In genomic region chr6:103810342-103811001, GRCm38 (mm10) we compare ENCODE assay signal across 9 mouse cellular contexts.
DNase-seq lines count a peak whose midpoint lies in the region; ATAC-seq and TF ChIP-seq lines count a peak whose summit lies in the region.
"Had no signal": no experiment of that assay in that cellular context is flagged by ENCODE, and none has a peak within 500 bp of the region (broad histone marks: within the 10 kb centered on the region; RNA-seq: fewer than 3 reads in every experiment).

No protein-coding gene starts in this region.

- H3K27ac ChIP-seq in kidney, embryonic 15.5 days = no peak overlapping the region
- no peak overlapping the region for H3K27ac ChIP-seq in embryonic facial prominence, embryonic 10.5 days (replicated peaks)
- no peak overlapping the region for H3K27ac ChIP-seq in kidney, adult 2 months (ENCODE audit: insufficient read depth, low read depth, low read length)

- no peak for ATAC-seq in kidney, embryonic 15.5 days (replicated peaks; ENCODE audit: low FRiP score)
- ATAC-seq: Patski had no signal

- WGBS in kidney, embryonic 15.5 days = 5% methylated on average over 13 of the region's 13 CpGs
- WGBS in embryonic facial prominence, embryonic 10.5 days = 2% methylated on average over 13 of the region's 13 CpGs
- WGBS in kidney, adult 2 months = 5% methylated on average over 13 of the region's 13 CpGs

- H3K4me2 ChIP-seq in kidney, embryonic 15.5 days = peak overlapping the region; percentile 32

- TF ChIP-seq POLR2A in kidney, adult 2 months (IDR thresholded peaks at IDR 0.05; ENCODE audit: low read depth, low read length) = no peak

- H3K9me3 ChIP-seq in kidney, embryonic 15.5 days (replicated peaks) = no peaks in the 10 kb centered on the region
- no peaks in the 10 kb centered on the region for H3K9me3 ChIP-seq in embryonic facial prominence, embryonic 10.5 days

- intact Hi-C loops in left cerebral cortex, postnatal 4 days (cut with DNase I) = no loop called here

- H3K9ac ChIP-seq in kidney, embryonic 15.5 days = no peak overlapping the region

- 0 out of 2 replicates have a peak, but pooled peaks cover 7% of the 10 kb centered on the region for H3K4me1 ChIP-seq in kidney, embryonic 15.5 days
- H3K4me1 ChIP-seq in embryonic facial prominence, embryonic 10.5 days = peaks cover 18% of the 10 kb centered on the region
- H3K4me1 ChIP-seq in kidney, adult 2 months (ENCODE audit: control insufficient read depth, insufficient read depth, low read length) = no peaks in the 10 kb centered on the region

- DNase-seq in kidney, postnatal 10 days = no peak
- DNase-seq in WW6 (ENCODE audit: low read depth, low spot score) = peak; percentile 20
- no peak for DNase-seq in embryonic facial prominence, embryonic 10.5 days (ENCODE audit: low spot score)
- DNase-seq in left cerebral cortex, postnatal 4 days = peak; percentile 57
- no peak for DNase-seq in spleen, adult 12 weeks (ENCODE audit: low spot score)
- DNase-seq in natural killer cell, adult 2 months (ENCODE audit: low spot score in 2 of 2) = no peak
- no peak for DNase-seq in kidney, adult 2 months

- H3K36me3 ChIP-seq in kidney, embryonic 15.5 days = no peaks in the 10 kb centered on the region
- no peaks in the 10 kb centered on the region for H3K36me3 ChIP-seq in embryonic facial prominence, embryonic 10.5 days (replicated peaks)
- no peaks in the 10 kb centered on the region for H3K36me3 ChIP-seq in kidney, adult 2 months (ENCODE audit: control insufficient read depth, insufficient read depth, low read length)

- no peak for TF ChIP-seq CTCF in kidney, adult 2 months (conservative IDR thresholded peaks at IDR 0.05; ENCODE audit: insufficient read depth, insufficient read length, low read depth, low read length)

- peaks cover 12% of the 10 kb centered on the region; the same call in 1 of the 2 replicates for H3K27me3 ChIP-seq in kidney, embryonic 15.5 days
- H3K27me3 ChIP-seq in embryonic facial prominence, embryonic 10.5 days (replicated peaks; ENCODE audit: low read depth, poor library complexity, severe bottlenecking) = peaks cover 59% of the 10 kb centered on the region
- no peaks in the 10 kb centered on the region for H3K27me3 ChIP-seq in kidney, adult 2 months (replicated peaks; ENCODE audit: control insufficient read depth, insufficient read depth, low read length)

- 0 out of 2 replicates have a peak overlapping the region, but pooled peaks have one; percentile 3 for H3K4me3 ChIP-seq in kidney, embryonic 15.5 days (replicated peaks)
- peak overlapping the region; percentile 35 for H3K4me3 ChIP-seq in embryonic facial prominence, embryonic 10.5 days
- H3K4me3 ChIP-seq in kidney, adult 2 months (ENCODE audit: insufficient read depth, low read depth, low read length) = no peak overlapping the region

Comparison
In these comparisons a context has a peak if more than half of its experiments do, and no peak if none do; other contexts are left out.
1. DNase-seq: peak in WW6 (single experiment) and left cerebral cortex, postnatal 4 days (single experiment); none in kidney, postnatal 10 days (single experiment), embryonic facial prominence, embryonic 10.5 days (single experiment), spleen, adult 12 weeks (single experiment), natural killer cell, adult 2 months (0 of 2) and kidney, adult 2 months (single experiment).